Mouse (Mus musculus) hematopoietic stem cell, adult 5-6 weeks (primary cell): ENCODE measurements at regions not wholly inside any gene's neighbourhood (a gene's known extent, or its start where the extent isn't known, plus 50 kb on each side); places are given as distances from the start of the nearest gene placed in this dataset.
"Not testable (repeated sequence)": the region's sequence is repeated elsewhere in the genome, so short reads cannot be mapped to it uniquely, and the experiment has no call there.

Experiments used
- ATAC-seq, 2 experiments: fragments of 125-278 bp in 1 of 2; replicated peaks in 1 of 2; 2 replicates each; pipeline ENCODE4 v1.8.0; 2016 to 2017; ENCODE audit warnings: inconsistent platforms in 2 of 2, mild to moderate bottlenecking in 2 of 2, moderate number of reproducible peaks in 2 of 2, low read depth in 1 of 2, moderate TSS enrichment in 1 of 2; ENCODE audit not compliant: low FRiP score in 2 of 2, poor library complexity in 2 of 2, severe bottlenecking in 2 of 2, insufficient read depth in 1 of 2, low TSS enrichment in 1 of 2

- no peak for ATAC-seq
Observed at GRCm38 (mm10) chr6:31921561-31922152, 128.4 kb upstream of the 1700012A03Rik start.

GRCm38 (mm10) chr6:31917411-31918131 lies 132.5 kb upstream of the 1700012A03Rik start:
- no peak for ATAC-seq

- no peak for ATAC-seq
Observed at GRCm38 (mm10) chr6:31901791-31902190, 148.3 kb upstream of the 1700012A03Rik start.

GRCm38 (mm10) chr6:31899055-31899454 lies 151.0 kb upstream of the 1700012A03Rik start:
- ATAC-seq = no peak

GRCm38 (mm10) chr6:31898609-31899008 lies 151.4 kb upstream of the 1700012A03Rik start:
- no peak for ATAC-seq

GRCm38 (mm10) chr6:31897001-31897400 lies 153.0 kb upstream of the 1700012A03Rik start:
- no peak for ATAC-seq

- ATAC-seq = no peak
Observed at GRCm38 (mm10) chr6:31895835-31896234, 154.2 kb upstream of the 1700012A03Rik start.

- ATAC-seq = no peak
Observed at GRCm38 (mm10) chr6:31886931-31887330, 163.1 kb upstream of the 1700012A03Rik start.

- not testable (repeated sequence) for ATAC-seq
Observed at GRCm38 (mm10) chr6:31885196-31885595, 164.8 kb upstream of the 1700012A03Rik start.

GRCm38 (mm10) chr6:31883726-31884125 lies 166.3 kb upstream of the 1700012A03Rik start:
- ATAC-seq = peak in 1 of 2 experiments; percentile 69; a peak in 1 of 4 replicates

GRCm38 (mm10) chr6:31874616-31875015 lies 175.4 kb upstream of the 1700012A03Rik start:
- no peak for ATAC-seq

- ATAC-seq = no peak
Observed at GRCm38 (mm10) chr6:31873911-31874310, 176.1 kb upstream of the 1700012A03Rik start.

GRCm38 (mm10) chr6:31871766-31872165 lies 178.3 kb upstream of the 1700012A03Rik start:
- no peak for ATAC-seq

GRCm38 (mm10) chr6:31861996-31862395 lies 188.1 kb upstream of the 1700012A03Rik start:
- ATAC-seq = no peak

GRCm38 (mm10) chr6:31859621-31860020 lies 190.4 kb upstream of the 1700012A03Rik start:
- no peak for ATAC-seq

- no peak for ATAC-seq
Observed at GRCm38 (mm10) chr6:31854261-31854660, 195.8 kb upstream of the 1700012A03Rik start.

- no peak for ATAC-seq
Observed at GRCm38 (mm10) chr6:31846319-31846718, 203.7 kb upstream of the 1700012A03Rik start.

- no peak for ATAC-seq
Observed at GRCm38 (mm10) chr6:31845671-31846070, 204.4 kb upstream of the 1700012A03Rik start.

- no peak for ATAC-seq
Observed at GRCm38 (mm10) chr6:31840621-31841020, 209.4 kb upstream of the 1700012A03Rik start.
